Mouse (Mus musculus) heart, embryonic 16.5 days (tissue): ENCODE measurements around the gene Thsd7b. TPM values are rescaled to one million over a fixed set of nuclear protein-coding genes. Genes with fewer than 3 reads are reported as not detected.

Experiments used
- ATAC-seq: fragments of 200-750 bp; cut with Nextera tagmentation; replicated peaks from 2 replicates; pipeline ENCODE4 v1.8.0; 2017; ENCODE audit warnings: moderate number of reproducible peaks; ENCODE audit not compliant: insufficient read depth, low FRiP score; ENCODE audit errors: extremely low read depth
- H3K27ac ChIP-seq: fragments of 300-500 bp; sonication (generic); 2 replicates; pipeline ENCODE4 v1.5.1; 2014; ENCODE audit warnings: mild to moderate bottlenecking, low read length, control low read depth, moderate library complexity
- H3K27me3 ChIP-seq: fragments of 300-500 bp; sonication (generic); 2 replicates; pipeline ENCODE4 v1.6.1; 2014; ENCODE audit warnings: low read length, mixed read lengths; ENCODE audit not compliant: control insufficient read depth, insufficient read depth
- H3K36me3 ChIP-seq: fragments of 300-500 bp; sonication (generic); 2 replicates; pipeline ENCODE4 v1.6.1; 2014; ENCODE audit not compliant: control insufficient read depth, insufficient read depth
- H3K4me1 ChIP-seq: fragments of 300-500 bp; sonication (generic); 2 replicates; pipeline ENCODE4 v1.6.1; 2014; ENCODE audit warnings: low read length, mixed read lengths; ENCODE audit not compliant: control insufficient read depth, insufficient read depth
- H3K4me2 ChIP-seq: fragments of 300-500 bp; sonication (generic); 2 replicates; pipeline ENCODE4 v1.6.1; 2014; ENCODE audit warnings: low read depth, mild to moderate bottlenecking, control low read depth, low read length
- H3K4me3 ChIP-seq: fragments of 300-500 bp; sonication (generic); 2 replicates; pipeline ENCODE4 v1.5.1; 2014; ENCODE audit warnings: mild to moderate bottlenecking, control low read depth, low read length
- H3K9ac ChIP-seq: fragments of 300-500 bp; sonication (generic); 2 replicates; pipeline ENCODE4 v1.6.1; 2014; ENCODE audit warnings: low read length, control low read depth
- H3K9me3 ChIP-seq: fragments of 300-500 bp; sonication (generic); replicated peaks from 2 replicates; pipeline ENCODE4 v1.6.1; 2016; ENCODE audit warnings: low read length; ENCODE audit not compliant: control insufficient read depth
- WGBS: fragments of 180-500 bp; shearing (Covaris S2); extraction: QIAGEN DNeasy Blood & Tissue Kit; methylation state at CpG from one replicate; pipeline ENCODE4 v1.1.7; 2014; 5-methylcytosine and 5-hydroxymethylcytosine counted together
- polyA plus RNA-seq: library from polyadenylated mRNA; unstranded; fragments of >200 nt; fragmentation: Nextera tagmentation; extraction: Ambion mirVana; gene quantifications from 2 replicates; pipeline ENCODE4 v1.2.1, GENCODE M21; 2015

The Thsd7b gene
- polyA plus RNA-seq, 1 experiment from 2014 or later, result 1.7 TPM

DNA sequence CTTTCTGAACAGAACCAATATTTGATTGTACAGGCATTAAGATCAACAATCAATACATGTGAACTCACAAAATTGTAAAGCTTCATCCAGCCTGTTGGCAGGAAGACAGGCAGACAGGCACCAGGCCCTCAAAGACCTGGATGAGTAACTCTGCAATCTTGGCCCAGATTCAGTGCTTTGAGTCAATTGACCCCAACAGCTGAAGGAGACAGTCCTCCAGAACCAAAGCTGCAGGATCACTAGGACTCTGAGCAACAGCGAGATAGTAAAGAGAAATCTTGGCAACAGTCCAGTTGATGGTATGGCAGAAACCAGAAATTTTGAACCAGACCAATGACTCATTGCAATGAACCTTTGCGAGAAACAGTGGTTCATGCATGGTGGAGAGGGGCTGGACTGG, 458.9 kb downstream of the Thsd7b start:
- no peak overlapping the region for H3K4me3 ChIP-seq
- no peaks in the 10 kb centered on the region for H3K9me3 ChIP-seq
- no peaks in the 10 kb centered on the region for H3K36me3 ChIP-seq
- H3K27me3 ChIP-seq, result no peaks in the 10 kb centered on the region
- no peak overlapping the region for H3K4me2 ChIP-seq
- no peak for ATAC-seq
- WGBS, result 86% methylated on average over 2 of the region's 2 CpGs
- no peak overlapping the region for H3K9ac ChIP-seq
- no peaks in the 10 kb centered on the region for H3K4me1 ChIP-seq
- H3K27ac ChIP-seq, result no peak overlapping the region

DNA sequence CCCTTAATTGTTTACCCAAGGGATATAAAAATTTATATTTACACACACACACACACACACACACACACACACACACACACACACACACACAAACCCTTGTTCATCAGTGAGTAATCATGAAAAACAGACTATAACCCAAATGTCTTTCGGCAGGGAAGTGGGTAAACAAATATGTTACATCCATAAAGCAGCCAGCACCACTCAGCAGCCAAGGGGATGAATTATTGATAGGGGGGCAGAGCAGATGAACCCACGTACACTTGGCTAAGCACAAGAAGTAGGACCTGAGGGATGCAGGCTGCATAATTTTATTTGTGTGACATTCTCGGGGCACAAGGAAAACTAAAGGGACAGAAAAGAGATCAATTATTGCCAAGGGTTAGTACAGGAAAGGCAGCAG, 474.5 kb downstream of the Thsd7b start:
- H3K27me3 ChIP-seq, result no peaks in the 10 kb centered on the region
- 71% methylated on average over 3 of the region's 3 CpGs for WGBS
- no peak for ATAC-seq
- H3K9me3 ChIP-seq, result no peaks in the 10 kb centered on the region
- no peak overlapping the region for H3K27ac ChIP-seq
- no peaks in the 10 kb centered on the region for H3K36me3 ChIP-seq
- no peaks in the 10 kb centered on the region for H3K4me1 ChIP-seq
- H3K4me2 ChIP-seq, result no peak overlapping the region
- H3K4me3 ChIP-seq, result no peak overlapping the region
- no peak overlapping the region for H3K9ac ChIP-seq

GRCm38 (mm10) chr1:129756548-129757240, 483.6 kb downstream of the Thsd7b start:
- Histone ChIP-seq H3K4me3 (no peak overlapping the region), H3K9me3 (no peaks in the 10 kb centered on the region), H3K36me3 (no peaks in the 10 kb centered on the region), H3K9ac (no peak overlapping the region), H3K4me2 (no peak overlapping the region), H3K27me3 (no peaks in the 10 kb centered on the region), H3K27ac (no peak overlapping the region), H3K4me1 (no peaks in the 10 kb centered on the region)
- WGBS, result 73% methylated on average over 1 of the region's 1 CpGs
- ATAC-seq, result no peak

GRCm38 (mm10) chr1:129759003-129759402, 485.9 kb downstream of the Thsd7b start:
- Histone ChIP-seq H3K4me1 (no peaks in the 10 kb centered on the region), H3K9me3 (no peaks in the 10 kb centered on the region), H3K36me3 (no peaks in the 10 kb centered on the region), H3K9ac (no peak overlapping the region), H3K4me3 (no peak overlapping the region), H3K27ac (no peak overlapping the region), H3K4me2 (no peak overlapping the region), H3K27me3 (no peaks in the 10 kb centered on the region)
- WGBS, result 71% methylated on average over 1 of the region's 1 CpGs
- no peak for ATAC-seq

DNA sequence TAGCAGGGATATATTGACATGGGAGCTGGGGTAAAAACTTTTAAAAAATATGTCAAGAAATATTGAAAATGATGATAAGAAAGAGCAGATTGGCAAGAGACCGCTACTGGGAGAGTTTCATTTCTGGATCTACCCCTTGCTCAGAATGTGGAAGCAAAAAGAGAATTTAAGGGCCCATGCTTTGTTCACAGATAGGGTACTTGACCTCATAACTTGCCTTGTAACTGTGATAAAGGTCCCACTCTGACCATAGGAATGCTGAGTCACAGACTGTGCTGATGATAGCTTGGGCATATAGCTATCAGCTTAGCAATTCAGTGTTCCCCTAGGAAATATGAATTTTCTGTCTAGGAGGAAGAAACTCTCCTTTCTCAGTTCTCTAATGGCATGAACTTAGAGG, 488.1 kb downstream of the Thsd7b start:
- 60% methylated on average over 1 of the region's 1 CpGs for WGBS
- H3K27ac ChIP-seq, result no peak overlapping the region
- no peaks in the 10 kb centered on the region for H3K9me3 ChIP-seq
- H3K27me3 ChIP-seq, result no peaks in the 10 kb centered on the region
- H3K4me1 ChIP-seq, result no peaks in the 10 kb centered on the region
- H3K9ac ChIP-seq, result no peak overlapping the region
- no peak overlapping the region for H3K4me2 ChIP-seq
- no peak overlapping the region for H3K4me3 ChIP-seq
- H3K36me3 ChIP-seq, result no peaks in the 10 kb centered on the region
- ATAC-seq, result no peak

- Histone ChIP-seq H3K27ac (no peak overlapping the region), H3K27me3 (no peaks in the 10 kb centered on the region)
- ATAC-seq, result no peak
These were observed 491.6 kb downstream of the Thsd7b start for GRCm38 (mm10) chr1:129764748-129765147.

GRCm38 (mm10) chr1:129777055-129777454, 504.0 kb downstream of the Thsd7b start:
- no peak overlapping the region for H3K4me3 ChIP-seq
- no peaks in the 10 kb centered on the region for H3K27me3 ChIP-seq
- H3K9me3 ChIP-seq, result no peaks in the 10 kb centered on the region
- no peak overlapping the region for H3K4me2 ChIP-seq
- no peak overlapping the region for H3K9ac ChIP-seq
- no peaks in the 10 kb centered on the region for H3K36me3 ChIP-seq
- WGBS, result 26% methylated on average over 5 of the region's 5 CpGs
- no peak overlapping the region for H3K27ac ChIP-seq
- H3K4me1 ChIP-seq, result no peaks in the 10 kb centered on the region
- no peak; the same call in 1 of the 2 replicates for ATAC-seq

More at GRCm38 (mm10) chr1:129764748-129765147, 491.6 kb downstream of the Thsd7b start:
- Histone ChIP-seq H3K9ac (no peak overlapping the region), H3K4me3 (no peak overlapping the region), H3K4me1 (no peaks in the 10 kb centered on the region), H3K9me3 (no peaks in the 10 kb centered on the region), H3K4me2 (no peak overlapping the region), H3K36me3 (no peaks in the 10 kb centered on the region)
- WGBS, result 31% methylated on average over 2 of the region's 2 CpGs

DNA sequence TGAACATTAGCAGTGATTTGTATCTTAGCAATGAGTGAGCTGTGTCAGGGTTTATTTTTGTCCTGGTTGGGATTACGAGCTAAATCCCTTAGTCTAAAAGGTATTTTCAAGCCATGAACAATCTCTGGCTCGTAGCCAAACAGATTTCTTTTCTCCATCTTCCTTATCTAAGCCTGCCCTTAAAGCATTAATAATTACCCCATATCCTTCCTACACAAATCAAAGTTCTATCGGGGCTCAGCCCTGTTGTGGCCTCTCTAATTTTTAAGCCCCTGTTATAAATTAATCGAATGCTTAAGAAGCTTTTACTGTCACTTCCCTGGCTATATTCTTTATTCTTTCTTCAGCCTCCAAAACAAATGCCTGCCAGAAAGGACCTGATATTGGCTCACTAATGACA, 506.4 kb downstream of the Thsd7b start:
- 53% methylated on average over 4 of the region's 4 CpGs for WGBS

DNA sequence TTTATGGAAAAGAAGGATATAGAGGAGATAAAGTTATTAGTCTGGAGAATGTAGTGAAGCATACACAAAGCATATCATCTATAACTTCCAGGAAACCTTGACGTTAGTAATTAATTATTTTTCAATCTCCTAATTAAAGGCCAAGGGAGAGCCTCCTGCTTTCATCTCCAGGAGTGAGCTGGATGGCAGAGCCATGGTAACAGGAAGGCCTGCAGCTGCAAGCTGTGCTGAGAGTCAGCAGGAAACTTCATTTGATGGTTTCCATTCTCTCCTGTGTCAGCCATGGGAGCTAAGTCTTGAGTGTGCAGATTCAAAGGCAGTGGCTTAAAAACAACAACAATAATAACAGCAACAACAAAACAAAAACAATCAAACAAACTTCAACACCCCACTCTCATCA, 507.5 kb downstream of the Thsd7b start:
- Histone ChIP-seq H3K36me3 (no peaks in the 10 kb centered on the region), H3K4me3 (no peak overlapping the region), H3K9me3 (no peaks in the 10 kb centered on the region), H3K9ac (no peak overlapping the region), H3K4me2 (no peak overlapping the region), H3K27ac (no peak overlapping the region), H3K27me3 (no peaks in the 10 kb centered on the region), H3K4me1 (no peaks in the 10 kb centered on the region)
- WGBS, result 58% methylated on average over 1 of the region's 1 CpGs
- ATAC-seq, result no peak

More for the DNA sequence above, 506.4 kb downstream of the Thsd7b start:
- Histone ChIP-seq H3K27me3 (no peaks in the 10 kb centered on the region), H3K36me3 (no peaks in the 10 kb centered on the region), H3K4me3 (no peak overlapping the region), H3K4me1 (no peaks in the 10 kb centered on the region), H3K9me3 (no peaks in the 10 kb centered on the region), H3K9ac (no peak overlapping the region), H3K4me2 (no peak overlapping the region), H3K27ac (no peak overlapping the region)
- no peak for ATAC-seq
